13 mouse cellular contexts compared by ENCODE assay signal in genomic region chr12:3824906-3825713, GRCm38 (mm10). TPM values are rescaled to one million over a fixed set of nuclear protein-coding genes. Genes with fewer than 3 reads are reported as not detected.
DNase-seq lines count a peak whose midpoint lies in the region; ATAC-seq and TF ChIP-seq lines count a peak whose summit lies in the region.
"Had no signal": no experiment of that assay in that cellular context is flagged by ENCODE, and none has a peak within 500 bp of the region (broad histone marks: within the 10 kb centered on the region; RNA-seq: fewer than 3 reads in every experiment).

No protein-coding gene starts in this region.

- peak overlapping the region; percentile 44 for H3K4me2 ChIP-seq in liver, embryonic 12.5 days
- H3K4me2 ChIP-seq in liver, postnatal 0 days (ENCODE audit: low read depth, low read length) = no peak overlapping the region
- H3K4me2 ChIP-seq in embryonic facial prominence, embryonic 15.5 days (replicated peaks) = no peak overlapping the region
- no peak overlapping the region for H3K4me2 ChIP-seq in stomach, embryonic 15.5 days
- H3K4me2 ChIP-seq: embryonic facial prominence, embryonic 13.5 days had no signal

- no peak for DNase-seq in gastrocnemius, adult 2 months
- no peak for DNase-seq in gastrocnemius, adult 8-10 months (ENCODE audit: low spot score in 2 of 2)
- DNase-seq in liver, postnatal 0 days = no peak
- DNase-seq in ovary, adult 18-20 months (ENCODE audit: low spot score) = no peak
- no peak for DNase-seq in cerebellum, adult 9-10 months
- DNase-seq: kidney, postnatal 36 days; right cerebral cortex, postnatal 25 days; thymus, postnatal 36 days had no signal

- TF ChIP-seq EP300 in liver, postnatal 0 days (IDR thresholded peaks at IDR 0.05; ENCODE audit: low read depth) = no peak

- intact Hi-C loops in gastrocnemius, adult 2 months (cut with DNase I) = no loop called here

- WGBS in liver, embryonic 12.5 days (ENCODE audit: insufficient replicate concordance) = 55% methylated on average over 5 of the region's 5 CpGs
- 62% methylated on average over 5 of the region's 5 CpGs for WGBS in liver, postnatal 0 days (ENCODE audit: insufficient replicate concordance)
- 65% methylated on average over 5 of the region's 5 CpGs for WGBS in embryonic facial prominence, embryonic 15.5 days
- 52% methylated on average over 5 of the region's 5 CpGs for WGBS in stomach, embryonic 15.5 days

- no peak for TF ChIP-seq CTCF in gastrocnemius, adult 2 months (IDR thresholded peaks at IDR 0.05)
- TF ChIP-seq CTCF in liver, postnatal 0 days (IDR thresholded peaks at IDR 0.05; ENCODE audit: low read depth) = no peak

- H3K4me1 ChIP-seq in liver, embryonic 12.5 days = peaks cover 30% of the 10 kb centered on the region
- H3K4me1 ChIP-seq in liver, postnatal 0 days (ENCODE audit: insufficient read depth) = 0 out of 2 replicates have a peak, but pooled peaks cover 4% of the 10 kb centered on the region
- H3K4me1 ChIP-seq in embryonic facial prominence, embryonic 15.5 days = peaks cover 53% of the 10 kb centered on the region
- peaks cover 39% of the 10 kb centered on the region for H3K4me1 ChIP-seq in stomach, embryonic 15.5 days

- ATAC-seq in liver, embryonic 12.5 days = no peak
- ATAC-seq in liver, postnatal 0 days = no peak
- ATAC-seq in embryonic facial prominence, embryonic 15.5 days (ENCODE audit: insufficient number of reproducible peaks, low FRiP score, low TSS enrichment, low read depth) = peak; percentile 11; the same call in 1 of the 2 replicates
- no peak for ATAC-seq in stomach, embryonic 15.5 days (ENCODE audit: insufficient read depth, low FRiP score, low read depth)

- H3K27ac ChIP-seq in gastrocnemius, adult 2 months = peak overlapping the region; percentile 28; the same call in 1 of the 2 replicates
- no peak overlapping the region for H3K27ac ChIP-seq in liver, embryonic 12.5 days
- no peak overlapping the region for H3K27ac ChIP-seq in liver, postnatal 0 days (ENCODE audit: low read depth)
- H3K27ac ChIP-seq in embryonic facial prominence, embryonic 15.5 days (replicated peaks) = 0 out of 2 replicates have a peak overlapping the region, but pooled peaks have one; percentile 14
- peak overlapping the region; percentile 31; the same call in 1 of the 2 replicates for H3K27ac ChIP-seq in stomach, embryonic 15.5 days

- H3K27me3 ChIP-seq in liver, embryonic 12.5 days (replicated peaks) = no peaks in the 10 kb centered on the region
- no peaks in the 10 kb centered on the region for H3K27me3 ChIP-seq in liver, postnatal 0 days (ENCODE audit: insufficient read depth, low read length)
- H3K27me3 ChIP-seq in embryonic facial prominence, embryonic 15.5 days = no peaks in the 10 kb centered on the region
- no peaks in the 10 kb centered on the region for H3K27me3 ChIP-seq in stomach, embryonic 15.5 days (replicated peaks)
- H3K27me3 ChIP-seq: embryonic facial prominence, embryonic 13.5 days; megakaryocyte, embryonic 14.5 days had no signal

- H3K9ac ChIP-seq in liver, embryonic 12.5 days = no peak overlapping the region
- H3K9ac ChIP-seq in liver, postnatal 0 days (replicated peaks) = no peak overlapping the region
- no peak overlapping the region for H3K9ac ChIP-seq in embryonic facial prominence, embryonic 15.5 days
- no peak overlapping the region for H3K9ac ChIP-seq in stomach, embryonic 15.5 days
- H3K9ac ChIP-seq: embryonic facial prominence, embryonic 13.5 days had no signal

- H3K36me3 ChIP-seq in liver, embryonic 12.5 days = no peaks in the 10 kb centered on the region
- no peaks in the 10 kb centered on the region for H3K36me3 ChIP-seq in liver, postnatal 0 days (replicated peaks; ENCODE audit: insufficient read depth, low read length)
- peaks cover 3% of the 10 kb centered on the region; the same call in 1 of the 2 replicates for H3K36me3 ChIP-seq in embryonic facial prominence, embryonic 15.5 days
- H3K36me3 ChIP-seq in stomach, embryonic 15.5 days = no peaks in the 10 kb centered on the region

- no peak overlapping the region for H3K4me3 ChIP-seq in gastrocnemius, adult 2 months
- H3K4me3 ChIP-seq in liver, embryonic 12.5 days = no peak overlapping the region
- no peak overlapping the region for H3K4me3 ChIP-seq in liver, postnatal 0 days (ENCODE audit: low read depth, low read length)
- no peak overlapping the region for H3K4me3 ChIP-seq in embryonic facial prominence, embryonic 15.5 days (replicated peaks)
- H3K4me3 ChIP-seq in stomach, embryonic 15.5 days (replicated peaks) = no peak overlapping the region
- H3K4me3 ChIP-seq: embryonic facial prominence, embryonic 13.5 days had no signal

- H3K9me3 ChIP-seq in liver, embryonic 12.5 days (replicated peaks) = no peaks in the 10 kb centered on the region
- H3K9me3 ChIP-seq in liver, postnatal 0 days (ENCODE audit: low read length) = no peaks in the 10 kb centered on the region
- H3K9me3 ChIP-seq in embryonic facial prominence, embryonic 15.5 days (replicated peaks) = no peaks in the 10 kb centered on the region
- no peaks in the 10 kb centered on the region for H3K9me3 ChIP-seq in stomach, embryonic 15.5 days
- H3K9me3 ChIP-seq: embryonic facial prominence, embryonic 13.5 days; megakaryocyte, embryonic 14.5 days had no signal

RNA-seq across cellular contexts. Expression of gene Dnmt3a, which starts 19.3 kb away (rescaled TPM):
- total RNA-seq in gastrocnemius, adult 2 months (2021) = 10 to 100 TPM; 57.5 to 97.5 TPM
- total RNA-seq in gastrocnemius, adult 8-10 months (2022) = 10 to 100 TPM; 43.3 to 60.4 (median 52.8) TPM
- polyA plus RNA-seq in liver, embryonic 12.5 days (2016; fragmentation: Nextera tagmentation; extraction: Ambion mirVana) = 57.9 and 58.7 TPM in 2 replicates
- polyA plus RNA-seq in liver, postnatal 0 days (2015; fragmentation: Nextera tagmentation; extraction: Ambion mirVana) = 21.0 and 24.3 TPM in 2 replicates
- polyA plus RNA-seq in embryonic facial prominence, embryonic 15.5 days (2015; fragmentation: Nextera tagmentation; extraction: Ambion mirVana) = 114 and 135 TPM in 2 replicates
- 126 and 133 TPM in 2 replicates for polyA plus RNA-seq in stomach, embryonic 15.5 days (2015; fragmentation: Nextera tagmentation; extraction: Ambion mirVana)

Comparison
In these comparisons a context has a peak if more than half of its experiments do, and no peak if none do; other contexts are left out.
1. H3K27ac ChIP-seq: peak in gastrocnemius, adult 2 months (single experiment), embryonic facial prominence, embryonic 15.5 days (single experiment) and stomach, embryonic 15.5 days (single experiment); none in liver, embryonic 12.5 days (single experiment) and liver, postnatal 0 days (single experiment).